Mouse (Mus musculus) liver, adult 2 months (tissue): ENCODE results near the gene Cntnap1.

Experiments
- CTCF ChIP-seq: fragments of 200-500 bp; IDR thresholded peaks from 2 replicates; pipeline ENCODE4 v1.5.1; 2011; ENCODE audit warnings: low read depth, low read length, control low read depth
- POLR2A ChIP-seq: fragments of 200-500 bp; IDR thresholded peaks from 2 replicates; pipeline ENCODE4 v1.6.1; 2011; ENCODE audit warnings: low read length, control low read depth; ENCODE audit not compliant: insufficient read depth; ENCODE audit errors: extremely low read depth

- TF ChIP-seq POLR2A (no peak), CTCF (no peak)
Observed at GRCm38 (mm10) chr11:101133037-101133436, 37.3 kb upstream of the Cntnap1 start.
